Mouse (Mus musculus): ENCODE data around the gene Trp53rkb.

DNA sequence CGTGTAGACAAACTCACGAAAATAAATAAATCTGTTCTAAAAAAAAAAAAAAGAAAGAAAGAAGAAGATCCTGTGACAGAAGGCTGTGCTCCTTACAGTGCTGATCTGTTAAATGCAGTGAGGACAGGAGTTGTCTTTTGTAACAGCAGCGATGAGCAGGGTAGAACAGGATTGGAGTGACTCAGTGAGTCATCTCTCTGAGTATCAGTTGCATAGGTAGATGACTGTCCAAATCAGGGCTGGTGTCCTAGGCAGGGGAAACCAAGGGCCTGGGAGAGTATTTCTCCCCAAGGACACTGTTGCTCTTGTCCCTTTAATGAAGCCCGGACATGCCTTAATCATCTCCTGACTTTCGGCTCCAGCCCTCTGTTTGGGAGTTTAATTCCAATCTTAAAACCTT is 17.2 kb downstream of the Trp53rkb start:
- TF ChIP-seq CTCF (conservative IDR thresholded peaks at IDR 0.05; ENCODE audit: insufficient read depth, insufficient read length, low read depth, low read length) (no peak), POLR2A (IDR thresholded peaks at IDR 0.05; ENCODE audit: low read depth, low read length) (no peak)
